Mouse (Mus musculus) liver, embryonic 13.5 days (tissue): ENCODE results near the gene Gpr152. TPM values are rescaled to one million over a fixed set of nuclear protein-coding genes. Genes with fewer than 3 reads are reported as not detected.

ENCODE experiments used
- ATAC-seq: fragments of 200-750 bp; cut with Nextera tagmentation; 2 replicates; pipeline ENCODE4 v1.8.0; 2017; ENCODE audit warnings: low read depth, mild to moderate bottlenecking, moderate number of reproducible peaks, moderate library complexity
- DNase-seq: peaks from one replicate; pipeline ENCODE4 v3.0.0; 2022
- H3K27ac ChIP-seq: fragments of 300-500 bp; sonication (generic); 2 replicates; pipeline ENCODE4 v1.5.1; 2015; ENCODE audit warnings: moderate library complexity, mild to moderate bottlenecking, inconsistent platforms
- H3K27me3 ChIP-seq: fragments of 300-500 bp; sonication (generic); 2 replicates; pipeline ENCODE4 v1.6.1; 2015; ENCODE audit warnings: mild to moderate bottlenecking, inconsistent platforms
- H3K36me3 ChIP-seq: fragments of 300-500 bp; sonication (generic); 2 replicates; pipeline ENCODE4 v1.6.1; 2015; ENCODE audit warnings: mild to moderate bottlenecking, inconsistent platforms
- H3K4me1 ChIP-seq: fragments of 300-500 bp; sonication (generic); replicated peaks from 2 replicates; pipeline ENCODE4 v1.6.1; 2015; ENCODE audit warnings: inconsistent platforms
- H3K4me2 ChIP-seq: fragments of 300-500 bp; sonication (generic); 2 replicates; pipeline ENCODE4 v1.6.1; 2015; ENCODE audit warnings: inconsistent platforms, mild to moderate bottlenecking, moderate library complexity
- H3K4me3 ChIP-seq: fragments of 300-500 bp; sonication (generic); replicated peaks from 2 replicates; pipeline ENCODE4 v1.5.1; 2015; ENCODE audit warnings: mild to moderate bottlenecking, inconsistent platforms
- H3K9ac ChIP-seq: fragments of 300-500 bp; sonication (generic); 2 replicates; pipeline ENCODE4 v1.6.1; 2015; ENCODE audit warnings: mild to moderate bottlenecking, inconsistent platforms
- H3K9me3 ChIP-seq: fragments of 300-500 bp; sonication (generic); replicated peaks from 2 replicates; pipeline ENCODE4 v1.6.1; 2016; ENCODE audit warnings: inconsistent platforms
- WGBS: fragments of 180-500 bp; shearing (Covaris S2); methylation state at CpG from one replicate; pipeline ENCODE4 v1.1.7; 2015; ENCODE audit not compliant: insufficient replicate concordance; 5-methylcytosine and 5-hydroxymethylcytosine counted together
- polyA plus RNA-seq: library from polyadenylated mRNA; unstranded; fragments of >200 nt; fragmentation: Nextera tagmentation; extraction: Ambion mirVana; gene quantifications from 2 replicates; pipeline ENCODE4 v1.2.1, GENCODE M21; 2015

The Gpr152 gene
- polyA plus RNA-seq, 1 experiment from 2014 or later, result not detected

- ATAC-seq, result 0 out of 2 replicates have a peak, but pooled peaks have one; percentile 4
- Histone ChIP-seq H3K4me2 (peak overlapping the region; percentile 98), H3K4me1 (peaks cover 51% of the 10 kb centered on the region), H3K9me3 (no peaks in the 10 kb centered on the region), H3K36me3 (peaks cover 6% of the 10 kb centered on the region), H3K27ac (peak overlapping the region; percentile 76), H3K9ac (peak overlapping the region; percentile 82), H3K27me3 (peaks cover 42% of the 10 kb centered on the region), H3K4me3 (peak overlapping the region; percentile 72)
- peak; percentile 88 for DNase-seq
- 4% methylated on average over 9 of the region's 9 CpGs for WGBS
These were observed 40.5 kb upstream of the Gpr152 start for GRCm38 (mm10) chr19:4099056-4099455.

GRCm38 (mm10) chr19:4099837-4100717 is 39.5 kb upstream of the Gpr152 start, which contains the start of gene Pitpnm1:
Pitpnm1 (plus strand) TSS chr19:4099998.
- H3K4me1 ChIP-seq, result peaks cover 51% of the 10 kb centered on the region
- H3K27me3 ChIP-seq, result peaks cover 45% of the 10 kb centered on the region
- ATAC-seq, result no peak
- H3K9ac ChIP-seq, result peak within 1 kb of the TSS; percentile 82
- H3K4me2 ChIP-seq, result peak within 1 kb of the TSS; percentile 98
- H3K27ac ChIP-seq, result peak within 1 kb of the TSS; percentile 76
- WGBS, result 1% methylated on average over 53 of the region's 53 CpGs
- no peaks in the 10 kb centered on the region for H3K9me3 ChIP-seq
- DNase-seq, result peak; percentile 76
- peak within 1 kb of the TSS; percentile 72 for H3K4me3 ChIP-seq
- peaks cover 6% of the 10 kb centered on the region for H3K36me3 ChIP-seq

GRCm38 (mm10) chr19:4100718-4101261 is 38.8 kb upstream of the Gpr152 start:
- H3K27me3 ChIP-seq, result peaks cover 48% of the 10 kb centered on the region
- peak overlapping the region; percentile 98 for H3K4me2 ChIP-seq
- H3K4me3 ChIP-seq, result peak overlapping the region; percentile 72
- H3K27ac ChIP-seq, result no peak overlapping the region
- ATAC-seq (no peak), DNase-seq (no peak)
- WGBS, result 1% methylated on average over 52 of the region's 52 CpGs
- peak overlapping the region; percentile 75 for H3K9ac ChIP-seq
- no peaks in the 10 kb centered on the region for H3K9me3 ChIP-seq
- peaks cover 6% of the 10 kb centered on the region for H3K36me3 ChIP-seq
- H3K4me1 ChIP-seq, result peaks cover 50% of the 10 kb centered on the region

GRCm38 (mm10) chr19:4101466-4101865 is 38.1 kb upstream of the Gpr152 start:
- peak overlapping the region; percentile 98; the same call in 1 of the 2 replicates for H3K4me2 ChIP-seq

DNA sequence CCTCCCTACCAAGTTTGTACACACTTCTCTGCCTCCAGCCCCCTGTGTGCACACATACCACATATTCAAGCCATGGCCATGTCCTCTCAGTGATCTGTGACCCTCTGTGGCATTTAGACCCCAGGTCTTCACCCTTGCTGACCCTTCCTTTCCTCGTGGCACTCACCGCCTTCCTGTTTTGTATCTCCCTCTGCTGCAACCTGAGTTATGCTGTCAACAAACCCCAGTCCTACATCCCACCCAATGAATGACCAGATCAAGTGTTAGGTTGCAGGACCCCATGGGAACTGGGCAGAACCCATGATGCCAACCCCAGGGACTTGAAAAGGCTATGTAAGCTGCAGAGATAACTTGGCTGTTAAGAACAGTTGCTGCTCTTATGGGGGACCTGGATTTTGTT is 37.5 kb upstream of the Gpr152 start:
- Histone ChIP-seq H3K36me3 (peaks cover 6% of the 10 kb centered on the region), H3K9me3 (no peaks in the 10 kb centered on the region), H3K27me3 (peaks cover 48% of the 10 kb centered on the region), H3K4me1 (peaks cover 40% of the 10 kb centered on the region), H3K4me2 (no peak overlapping the region), H3K9ac (no peak overlapping the region), H3K4me3 (no peak overlapping the region), H3K27ac (no peak overlapping the region)
- no peak for DNase-seq
- WGBS, result 73% methylated on average over 2 of the region's 2 CpGs
- no peak for ATAC-seq

More at GRCm38 (mm10) chr19:4101466-4101865, 38.1 kb upstream of the Gpr152 start:
- 70% methylated on average over 6 of the region's 6 CpGs for WGBS
- H3K4me1 ChIP-seq, result peaks cover 43% of the 10 kb centered on the region
- H3K9ac ChIP-seq, result no peak overlapping the region
- no peak overlapping the region for H3K27ac ChIP-seq
- ATAC-seq (no peak), DNase-seq (no peak)
- no peaks in the 10 kb centered on the region for H3K9me3 ChIP-seq
- H3K4me3 ChIP-seq, result peak overlapping the region; percentile 72
- H3K27me3 ChIP-seq, result peaks cover 48% of the 10 kb centered on the region
- peaks cover 6% of the 10 kb centered on the region for H3K36me3 ChIP-seq

GRCm38 (mm10) chr19:4102626-4103025 is 37.0 kb upstream of the Gpr152 start:
- H3K27me3 ChIP-seq, result peaks cover 48% of the 10 kb centered on the region
- H3K27ac ChIP-seq, result no peak overlapping the region
- H3K9ac ChIP-seq, result no peak overlapping the region
- peaks cover 6% of the 10 kb centered on the region for H3K36me3 ChIP-seq
- H3K4me3 ChIP-seq, result no peak overlapping the region
- no peaks in the 10 kb centered on the region for H3K9me3 ChIP-seq
- no peak overlapping the region for H3K4me2 ChIP-seq
- ATAC-seq (no peak), DNase-seq (no peak)
- 82% methylated on average over 12 of the region's 12 CpGs for WGBS
- peaks cover 39% of the 10 kb centered on the region for H3K4me1 ChIP-seq

GRCm38 (mm10) chr19:4103294-4103693 is 36.3 kb upstream of the Gpr152 start:
- peaks cover 32% of the 10 kb centered on the region for H3K4me1 ChIP-seq
- no peak overlapping the region for H3K9ac ChIP-seq
- peaks cover 4% of the 10 kb centered on the region for H3K36me3 ChIP-seq
- DNase-seq (no peak), ATAC-seq (no peak)
- no peak overlapping the region for H3K27ac ChIP-seq
- H3K4me2 ChIP-seq, result no peak overlapping the region
- peaks cover 48% of the 10 kb centered on the region for H3K27me3 ChIP-seq
- WGBS, result 87% methylated on average over 18 of the region's 18 CpGs
- H3K4me3 ChIP-seq, result no peak overlapping the region
- no peaks in the 10 kb centered on the region for H3K9me3 ChIP-seq

DNA sequence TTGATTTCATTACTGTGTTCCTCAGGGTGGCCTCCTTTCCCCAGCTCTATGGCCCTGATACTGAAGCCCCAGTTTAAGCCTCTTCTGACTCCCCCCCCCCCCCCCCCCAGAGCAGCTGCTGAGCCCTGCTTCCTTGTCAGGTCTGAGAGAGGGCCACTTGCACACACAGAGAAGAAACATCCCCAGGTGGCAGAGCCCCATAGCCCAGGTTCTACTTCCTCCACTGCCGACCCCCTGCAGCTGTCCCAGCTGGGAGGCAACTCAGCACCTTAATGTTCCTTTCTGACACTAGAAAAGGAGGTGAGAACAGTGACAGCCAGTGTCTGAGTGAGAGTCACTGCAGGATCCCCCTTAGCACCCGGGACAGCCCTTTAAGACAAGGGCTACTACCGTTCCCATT is 35.8 kb upstream of the Gpr152 start:
- Histone ChIP-seq H3K9ac (no peak overlapping the region), H3K4me2 (no peak overlapping the region), H3K4me1 (peaks cover 27% of the 10 kb centered on the region), H3K27ac (no peak overlapping the region), H3K36me3 (no peaks in the 10 kb centered on the region), H3K9me3 (no peaks in the 10 kb centered on the region), H3K4me3 (no peak overlapping the region), H3K27me3 (peaks cover 48% of the 10 kb centered on the region)
- DNase-seq (no peak), ATAC-seq (no peak)
- 50% methylated on average over 3 of the region's 3 CpGs for WGBS

GRCm38 (mm10) chr19:4104675-4105194 is 34.9 kb upstream of the Gpr152 start:
- Histone ChIP-seq H3K9ac (no peak overlapping the region), H3K9me3 (no peaks in the 10 kb centered on the region), H3K4me1 (peaks cover 18% of the 10 kb centered on the region), H3K4me3 (no peak overlapping the region), H3K36me3 (no peaks in the 10 kb centered on the region), H3K4me2 (no peak overlapping the region), H3K27me3 (peaks cover 48% of the 10 kb centered on the region), H3K27ac (no peak overlapping the region)
- no peak for DNase-seq
- ATAC-seq, result no peak
- WGBS, result 77% methylated on average over 16 of the region's 16 CpGs

DNA sequence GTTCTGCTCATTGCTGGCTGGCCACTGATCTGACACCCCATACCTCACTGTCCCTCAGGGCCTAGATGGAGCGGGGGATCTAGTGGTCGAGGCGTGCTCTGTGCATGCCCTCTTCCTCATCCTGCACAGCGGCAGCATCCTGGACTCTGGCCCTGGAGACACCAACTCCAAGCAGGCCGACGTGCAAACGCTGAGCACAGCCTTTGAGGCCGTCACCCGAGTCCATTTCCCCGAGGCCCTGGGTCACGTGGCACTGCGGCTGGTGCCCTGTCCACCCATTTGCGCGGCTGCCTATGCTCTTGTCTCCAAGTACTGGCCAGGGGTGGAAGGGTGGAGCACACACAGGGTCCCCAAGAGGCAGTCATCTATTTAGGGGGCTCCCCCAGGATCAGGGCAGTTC is 32.9 kb upstream of the Gpr152 start:
- no peaks in the 10 kb centered on the region for H3K4me1 ChIP-seq
- 0 out of 2 replicates have a peak, but pooled peaks cover under 1% of the 10 kb centered on the region for H3K36me3 ChIP-seq
- DNase-seq (no peak), ATAC-seq (no peak)
- no peaks in the 10 kb centered on the region for H3K9me3 ChIP-seq
- H3K9ac ChIP-seq, result no peak overlapping the region
- no peak overlapping the region for H3K27ac ChIP-seq
- peaks cover 29% of the 10 kb centered on the region for H3K27me3 ChIP-seq
- 80% methylated on average over 14 of the region's 14 CpGs for WGBS
- no peak overlapping the region for H3K4me3 ChIP-seq
- H3K4me2 ChIP-seq, result no peak overlapping the region

DNA sequence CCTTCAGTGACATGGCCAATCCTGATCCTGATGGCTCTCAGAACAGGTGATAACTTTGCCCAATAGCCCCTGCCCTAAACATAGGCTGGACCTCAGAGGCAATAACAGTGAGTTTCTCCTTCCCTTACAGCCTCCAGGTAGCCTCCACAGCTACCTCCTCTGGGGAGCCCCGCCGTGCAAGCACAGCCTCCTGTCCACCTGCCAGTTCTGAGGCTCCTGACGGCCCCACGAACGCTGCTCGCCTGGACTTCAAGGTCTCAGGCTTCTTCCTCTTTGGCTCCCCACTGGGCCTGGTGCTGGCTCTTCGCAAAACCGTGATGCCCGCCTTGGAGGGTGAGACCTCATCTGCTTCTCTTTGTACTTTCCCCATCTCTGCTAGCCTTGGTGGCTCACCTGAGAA is 31.1 kb upstream of the Gpr152 start:
- 72% methylated on average over 9 of the region's 9 CpGs for WGBS
- peaks cover 11% of the 10 kb centered on the region for H3K27me3 ChIP-seq
- H3K27ac ChIP-seq, result no peak overlapping the region
- ATAC-seq (no peak), DNase-seq (no peak)
- H3K9ac ChIP-seq, result no peak overlapping the region
- no peak overlapping the region for H3K4me3 ChIP-seq
- H3K36me3 ChIP-seq, result 0 out of 2 replicates have a peak, but pooled peaks cover 9% of the 10 kb centered on the region
- H3K4me2 ChIP-seq, result no peak overlapping the region
- peaks cover 17% of the 10 kb centered on the region for H3K4me1 ChIP-seq
- H3K9me3 ChIP-seq, result no peaks in the 10 kb centered on the region
